ENCODE assay signal across 8 mouse cellular contexts in the genomic region with DNA sequence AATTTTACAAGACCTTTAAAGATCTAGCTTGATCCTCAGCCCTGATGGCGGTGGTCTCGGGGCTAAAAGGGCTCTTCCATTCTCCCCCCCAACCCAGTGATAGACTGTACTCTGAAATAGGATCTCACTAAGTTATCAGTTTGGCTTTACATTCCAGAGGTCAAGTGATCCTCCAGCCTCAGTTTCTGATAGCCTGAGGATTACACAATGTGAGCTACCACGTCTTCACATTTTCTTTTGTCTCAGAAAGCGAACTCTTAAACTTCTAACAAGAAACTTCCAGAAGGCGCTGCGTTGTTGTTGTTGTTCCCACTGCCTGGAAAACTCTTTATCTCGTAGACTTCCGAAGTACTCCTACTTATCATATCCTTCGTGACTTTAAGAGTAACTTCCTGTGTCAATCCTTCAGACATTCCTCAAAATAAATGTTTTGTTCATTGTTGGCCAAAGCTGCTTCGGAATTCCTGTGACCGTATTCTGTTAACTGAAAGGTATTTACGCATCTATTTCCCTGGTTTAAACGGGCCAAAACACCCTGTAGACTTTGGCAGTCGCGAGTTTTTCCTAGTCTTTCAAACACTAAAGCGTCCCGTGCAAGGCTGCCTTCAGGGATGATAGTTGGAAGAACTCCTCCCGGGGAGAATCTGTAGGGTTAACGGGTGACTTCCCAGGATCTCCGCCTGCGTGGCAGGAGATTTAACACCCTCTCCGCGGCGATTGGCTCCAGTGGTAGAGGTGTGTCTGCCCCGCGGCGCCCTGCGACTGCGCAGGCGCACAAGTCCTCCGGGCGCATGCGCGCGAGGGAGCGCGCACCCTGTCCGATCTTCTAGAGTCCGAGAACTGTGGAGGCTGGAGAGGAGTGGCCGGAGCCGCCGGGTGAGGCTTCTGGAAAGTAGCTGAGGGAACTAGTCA. TPM values are rescaled to one million over a fixed set of nuclear protein-coding genes. Genes with fewer than 3 reads are reported as not detected.
A peak's percentile ranks its signal among the peaks of the same experiment; 100 is the strongest.
DNase-seq lines count a peak whose midpoint lies in the region; ATAC-seq and TF ChIP-seq lines count a peak whose summit lies in the region.

Gene Snap23, plus strand, starts transcription at position 786 of the 912 bp plus-strand sequence.

- peaks cover 10% of the 10 kb centered on the region for H3K4me1 ChIP-seq in hindbrain, postnatal 0 days (ENCODE audit: insufficient read depth, low read length)

- 2% methylated on average over 42 of the region's 42 CpGs for WGBS in hindbrain, postnatal 0 days

- ATAC-seq in common myeloid progenitor, adult 5-6 weeks (replicated peaks; ENCODE audit: low read depth, poor library complexity, severe bottlenecking), result peak; percentile 70
- peak; percentile 94 for ATAC-seq in hindbrain, postnatal 0 days
- ATAC-seq in megakaryocyte, adult 5-6 weeks (ENCODE audit: poor library complexity, severe bottlenecking), result peak; percentile 73

- no peaks in the 10 kb centered on the region for H3K9me3 ChIP-seq in hindbrain, postnatal 0 days (ENCODE audit: low read length)

- peak within 1 kb of the TSS; percentile 77 for H3K9ac ChIP-seq in hindbrain, postnatal 0 days (replicated peaks; ENCODE audit: low read length)

- H3K4me3 ChIP-seq in gastrocnemius, adult 2 months, result peak within 1 kb of the TSS; percentile 78
- peak within 1 kb of the TSS; percentile 76 for H3K4me3 ChIP-seq in hindbrain, postnatal 0 days (ENCODE audit: low read length)
- peak within 1 kb of the TSS; percentile 73 for H3K4me3 ChIP-seq in left cerebral cortex, adult 2 months

- no peaks in the 10 kb centered on the region for H3K27me3 ChIP-seq in hindbrain, postnatal 0 days (ENCODE audit: insufficient read depth, low read length)

- H3K27ac ChIP-seq in gastrocnemius, adult 2 months, result peak within 1 kb of the TSS; percentile 93
- peak within 1 kb of the TSS; percentile 73 for H3K27ac ChIP-seq in hindbrain, postnatal 0 days
- peak within 1 kb of the TSS; percentile 79 for H3K27ac ChIP-seq in left cerebral cortex, adult 2 months

- no peak for TF ChIP-seq CTCF in gastrocnemius, adult 2 months (IDR thresholded peaks at IDR 0.05)
- TF ChIP-seq CTCF in hindbrain, postnatal 0 days (IDR thresholded peaks at IDR 0.05; ENCODE audit: low read depth), result no peak
- TF ChIP-seq CTCF in left cerebral cortex, adult 2 months (IDR thresholded peaks at IDR 0.05), result no peak

- peak; percentile 99 for DNase-seq in ZHBTc4 (ENCODE audit: low read depth, low spot score)
- DNase-seq in gastrocnemius, adult 2 months, result peak; percentile 97
- peak; percentile 97 for DNase-seq in hindbrain, postnatal 0 days (ENCODE audit: low spot score)
- peak; percentile 93 to 95 for DNase-seq in left cerebral cortex, adult 2 months (ENCODE audit: extremely low spot score in 1 of 2, low spot score in 2 of 2)
- peak; percentile 94 to 95 for DNase-seq in right cerebral cortex, adult 2 months (ENCODE audit: low spot score in 2 of 2)
- peak; percentile 94 for DNase-seq in urinary bladder, postnatal 14 days (ENCODE audit: low spot score)

- H3K4me2 ChIP-seq in hindbrain, postnatal 0 days (ENCODE audit: low read depth, low read length), result peak within 1 kb of the TSS; percentile 83

- intact Hi-C loops in gastrocnemius, adult 2 months (cut with DNase I), result loop anchor here (5.0 kb wide), 1 partner anchor 165 kb away; the partner anchor contains the start of genes Ganc and Tmem87a
- intact Hi-C loops in left cerebral cortex, adult 2 months (cut with DNase I), result no loop called here

- H3K36me3 ChIP-seq in hindbrain, postnatal 0 days (ENCODE audit: insufficient read depth, low read length), result no peaks in the 10 kb centered on the region

RNA-seq across cellular contexts. Expression of gene Snap23, which starts in this region (rescaled TPM):
- total RNA-seq in common myeloid progenitor, adult 5-6 weeks (2017), result 65.1 and 76.5 TPM in 2 replicates
- total RNA-seq in gastrocnemius, adult 2 months (2021), result 10 to 100 TPM; 42.6 to 57.5 TPM
- total RNA-seq in hindbrain, postnatal 0 days (2014; rRNA removed), result 14.7 and 20.7 TPM in 2 replicates
- 10.7 and 13.1 TPM in 2 replicates for polyA plus RNA-seq in hindbrain, postnatal 0 days (2015; fragmentation: Nextera tagmentation; extraction: Ambion mirVana)
- 10 to 100 TPM; 19.1 to 23.5 TPM for total RNA-seq in left cerebral cortex, adult 2 months (2021)
- 91.5 and 104 TPM in 2 replicates for total RNA-seq in megakaryocyte, adult 5-6 weeks (2015)
- total RNA-seq in megakaryocyte, adult 5-6 weeks (2017), result 110 and 138 TPM in 2 replicates

Comparison
In these comparisons a context has a peak if more than half of its experiments do, and no peak if none do; other contexts are left out.
1. Peak in every context shown above with its lines: DNase-seq, ATAC-seq, H3K4me3 ChIP-seq and H3K27ac ChIP-seq.